ENCODE assay signal across 26 mouse cellular contexts in genomic region chr1:10878221-10878760, GRCm38 (mm10).
DNase-seq lines count a peak whose midpoint lies in the region; TF ChIP-seq lines count a peak whose summit lies in the region.
"Had no signal": no experiment of that assay in that cellular context is flagged by ENCODE, and none has a peak within 500 bp of the region (broad histone marks: within the 10 kb centered on the region; RNA-seq: fewer than 3 reads in every experiment).

No protein-coding gene starts in this region.

- 51% methylated on average over 3 of the region's 3 CpGs for WGBS in kidney, adult 2 months

- H3K36me3 ChIP-seq in kidney, adult 2 months (ENCODE audit: control insufficient read depth, insufficient read depth, low read length) = no peaks in the 10 kb centered on the region
- H3K36me3 ChIP-seq in ES-Bruce4 (ENCODE audit: control insufficient read depth, insufficient read depth, low read length, poor library complexity, severe bottlenecking) = no peaks in the 10 kb centered on the region
- H3K36me3 ChIP-seq: hindbrain, embryonic 13.5 days; limb, embryonic 13.5 days; midbrain, embryonic 12.5 days; neural tube, embryonic 12.5 days had no signal

- TF ChIP-seq POLR2A in kidney, adult 2 months (IDR thresholded peaks at IDR 0.05; ENCODE audit: low read depth, low read length) = no peak
- no peak for TF ChIP-seq POLR2A in ES-Bruce4 (IDR thresholded peaks at IDR 0.05; ENCODE audit: insufficient read depth, low read length)

- 0 out of 2 replicates have a peak, but pooled peaks have one; percentile 7 for TF ChIP-seq EP300 in ES-Bruce4 (IDR thresholded peaks at IDR 0.05; ENCODE audit: insufficient read depth, low read depth, low read length)

- peak; percentile 13 for DNase-seq in kidney, adult 2 months
- no peak for DNase-seq in kidney, adult 18-20 months
- DNase-seq in 3134 (ENCODE audit: extremely low read depth, insufficient read length, low spot score) (peak; percentile 15), R1 (ENCODE audit: low read depth, low spot score) (peak; percentile 98)
- DNase-seq in urinary bladder, postnatal 14 days (ENCODE audit: low spot score) = no peak
- DNase-seq in yolk sac, embryonic 10.5 days (ENCODE audit: low spot score) = no peak
- DNase-seq: adrenal gland, postnatal 14 days; cerebellum, adult 11-12 months; cerebellum, adult 9-11 months; gastrocnemius, postnatal 10 days; heart, postnatal 36 days; kidney, postnatal 36 days; lung, postnatal 4 days; right cerebral cortex, adult 18-20 months; spleen, adult 18-20 months; thymus, adult 18-20 months; thymus, postnatal 25 days had no signal

- no peak overlapping the region; the same call in 1 of the 2 replicates for H3K27ac ChIP-seq in kidney, adult 2 months (ENCODE audit: insufficient read depth, low read depth, low read length)
- H3K27ac ChIP-seq in ES-Bruce4 (ENCODE audit: insufficient read depth, low read length) = peak overlapping the region; percentile 100
- H3K27ac ChIP-seq: forebrain, embryonic 13.5 days; hindbrain, embryonic 13.5 days; limb, embryonic 13.5 days; midbrain, embryonic 12.5 days; neural tube, embryonic 12.5 days had no signal

- no peaks in the 10 kb centered on the region for H3K4me1 ChIP-seq in kidney, adult 2 months (ENCODE audit: control insufficient read depth, insufficient read depth, low read length)
- no peaks in the 10 kb centered on the region for H3K4me1 ChIP-seq in ES-Bruce4 (ENCODE audit: control insufficient read depth, insufficient read depth, low read length)
- H3K4me1 ChIP-seq: forebrain, embryonic 13.5 days; hindbrain, embryonic 13.5 days; limb, embryonic 13.5 days; midbrain, embryonic 12.5 days; neural tube, embryonic 12.5 days had no signal

- no peak overlapping the region for H3K9ac ChIP-seq in ES-Bruce4 (ENCODE audit: low read depth, poor library complexity, severe bottlenecking)
- H3K9ac ChIP-seq: forebrain, embryonic 13.5 days; hindbrain, embryonic 13.5 days; limb, embryonic 13.5 days; midbrain, embryonic 12.5 days; neural tube, embryonic 12.5 days had no signal

- no peak overlapping the region for H3K4me3 ChIP-seq in kidney, adult 2 months (ENCODE audit: insufficient read depth, low read depth, low read length)
- no peak overlapping the region for H3K4me3 ChIP-seq in ES-Bruce4 (ENCODE audit: low read depth, low read length)
- H3K4me3 ChIP-seq: forebrain, embryonic 13.5 days; hindbrain, embryonic 13.5 days; limb, embryonic 13.5 days; megakaryocyte, embryonic 14.5 days; midbrain, embryonic 12.5 days; myocyte; neural tube, embryonic 12.5 days had no signal

- no peaks in the 10 kb centered on the region for H3K27me3 ChIP-seq in kidney, adult 2 months (replicated peaks; ENCODE audit: control insufficient read depth, insufficient read depth, low read length)
- H3K27me3 ChIP-seq in ES-Bruce4 (ENCODE audit: control insufficient read depth, insufficient read depth, low read length, poor library complexity, severe bottlenecking) = no peaks in the 10 kb centered on the region
- H3K27me3 ChIP-seq: CH12.LX; forebrain, embryonic 13.5 days; hindbrain, embryonic 13.5 days; limb, embryonic 13.5 days; megakaryocyte, embryonic 14.5 days; midbrain, embryonic 12.5 days; neural tube, embryonic 12.5 days had no signal

- TF ChIP-seq CTCF in kidney, adult 2 months (conservative IDR thresholded peaks at IDR 0.05; ENCODE audit: insufficient read depth, insufficient read length, low read depth, low read length) = no peak
- no peak for TF ChIP-seq CTCF in ES-Bruce4 (IDR thresholded peaks at IDR 0.05; ENCODE audit: low read depth, low read length)

- peaks cover 14% of the 10 kb centered on the region for H3K9me3 ChIP-seq in ES-Bruce4 (replicated peaks; ENCODE audit: control insufficient read depth, insufficient read depth, low read length, poor library complexity, severe bottlenecking)
- H3K9me3 ChIP-seq: forebrain, embryonic 13.5 days; hindbrain, embryonic 13.5 days; limb, embryonic 13.5 days; megakaryocyte, embryonic 14.5 days; midbrain, embryonic 12.5 days; neural tube, embryonic 12.5 days had no signal

Comparison
In these comparisons a context has a peak if more than half of its experiments do, and no peak if none do; other contexts are left out.
1. DNase-seq: peak in kidney, adult 2 months (single experiment), 3134 (single experiment) and R1 (single experiment); none in kidney, adult 18-20 months (single experiment), urinary bladder, postnatal 14 days (single experiment) and yolk sac, embryonic 10.5 days (single experiment).